Mouse (Mus musculus) adrenal gland, adult 18-20 months (tissue): ENCODE results near the gene Hist1h4a. TPM values are rescaled to one million over a fixed set of nuclear protein-coding genes. Genes with fewer than 3 reads are reported as not detected.

ENCODE experiments used
- DNase-seq, 2 experiments: peaks; one replicate each; pipeline ENCODE4 v3.0.0; 2021 to 2022; ENCODE audit warnings: low spot score in 2 of 2
- total RNA-seq, 2 experiments: library from RNA; stranded (reverse); gene quantifications; 1 replicate in 1 of 2; 2 replicates in 1 of 2; pipeline ENCODE4 v1.2.3; 2021

Hist1h4a gene
- total RNA-seq, 2 experiments from 2014 or later = 21.6 to 23.4 TPM

DNA sequence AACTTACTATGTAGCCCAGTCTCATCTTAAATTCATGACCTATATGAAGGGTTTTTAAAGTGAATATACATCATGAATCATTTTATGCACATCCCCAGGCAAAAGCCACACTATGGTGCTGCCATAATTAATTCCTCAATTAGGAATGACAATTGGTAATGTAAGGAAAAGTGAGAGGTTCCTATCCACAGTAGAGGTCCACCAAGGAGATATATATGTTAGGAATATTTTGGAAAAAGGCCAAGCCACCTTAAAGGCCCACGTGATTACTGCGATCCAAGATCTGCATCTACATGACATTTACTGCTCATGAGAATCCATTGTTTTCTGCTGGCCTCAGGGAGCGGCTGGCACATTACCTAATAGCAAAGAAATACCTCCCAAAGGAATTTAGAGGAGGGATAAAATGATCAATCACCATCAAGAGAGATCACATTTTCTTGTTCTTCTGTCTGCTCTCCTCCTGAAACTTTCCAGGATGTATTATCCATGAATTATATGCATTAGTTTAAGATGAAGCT, 1.7 kb downstream of the Hist1h4a start:
- no peak for DNase-seq

- DNase-seq = no peak
Measured at GRCm38 (mm10) chr13:23757921-23758320, 3.1 kb downstream of the Hist1h4a start.

DNA sequence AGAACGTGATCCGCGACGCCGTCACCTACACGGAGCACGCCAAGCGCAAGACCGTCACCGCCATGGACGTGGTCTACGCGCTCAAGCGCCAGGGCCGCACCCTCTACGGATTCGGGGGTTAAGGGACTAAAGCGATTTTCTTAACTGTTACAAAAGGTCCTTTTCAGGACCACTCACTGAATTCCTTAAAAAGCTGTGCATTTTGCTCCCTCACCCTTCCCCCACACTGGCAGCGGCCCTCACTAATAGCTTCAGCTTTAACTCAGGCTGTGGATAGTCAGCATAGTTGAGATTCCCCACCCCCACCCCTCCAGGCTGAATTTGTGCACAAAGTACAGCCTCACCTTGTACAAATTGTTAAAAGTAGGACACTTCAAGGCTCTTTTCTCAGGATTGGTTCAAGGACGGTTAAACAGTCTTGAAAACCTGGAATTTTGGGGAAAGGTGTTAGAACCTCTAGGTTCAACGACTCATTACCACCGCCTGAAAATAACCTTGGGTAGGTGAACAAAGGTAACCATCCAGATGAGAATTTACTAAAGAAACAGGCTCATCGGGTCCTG, 3.7 kb downstream of the Hist1h4a start:
- no peak for DNase-seq

DNA sequence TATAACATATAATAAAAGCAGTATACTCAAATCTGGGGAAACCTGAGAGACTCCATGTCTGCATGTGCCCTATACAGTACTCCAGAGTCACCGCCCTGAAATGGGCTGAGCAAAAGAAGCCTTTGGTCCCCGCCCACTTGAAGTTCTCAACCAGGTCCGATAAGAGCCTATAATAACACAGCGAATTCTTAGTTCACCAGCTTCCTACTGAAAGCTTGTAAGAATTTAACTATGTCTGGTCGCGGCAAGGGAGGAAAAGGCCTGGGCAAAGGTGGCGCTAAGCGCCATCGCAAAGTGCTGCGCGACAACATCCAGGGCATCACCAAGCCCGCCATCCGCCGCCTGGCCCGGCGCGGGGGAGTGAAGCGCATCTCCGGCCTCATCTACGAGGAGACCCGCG, 4.2 kb downstream of the Hist1h4a start, which contains the start of gene Hist1h4b:
Hist1h4b (plus strand) TSS at position 224 of the 400 bp plus-strand sequence.
- peak; percentile 72 for DNase-seq

DNA sequence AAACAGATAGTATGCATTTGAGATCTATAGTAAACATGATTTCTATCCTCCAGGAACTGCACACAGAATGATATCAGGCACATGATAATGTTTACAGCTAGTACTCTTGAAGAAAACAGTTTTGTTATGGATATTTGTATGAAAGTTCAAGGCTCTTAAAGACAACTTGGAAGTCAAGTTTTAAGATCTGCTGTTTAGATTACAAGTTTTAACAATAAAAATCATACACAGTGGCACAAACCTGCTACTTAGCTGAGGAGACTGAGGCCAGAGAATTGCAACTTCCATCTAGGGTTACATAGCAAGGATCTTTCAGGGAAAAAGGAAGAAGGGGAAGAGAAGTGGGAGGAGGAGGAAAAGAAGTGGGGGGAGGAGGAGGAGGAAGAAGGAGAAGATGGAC, 6.0 kb downstream of the Hist1h4a start:
- DNase-seq = no peak

GRCm38 (mm10) chr13:23753314-23754078, 7.5 kb downstream of the Hist1h4a start:
- DNase-seq = no peak

DNA sequence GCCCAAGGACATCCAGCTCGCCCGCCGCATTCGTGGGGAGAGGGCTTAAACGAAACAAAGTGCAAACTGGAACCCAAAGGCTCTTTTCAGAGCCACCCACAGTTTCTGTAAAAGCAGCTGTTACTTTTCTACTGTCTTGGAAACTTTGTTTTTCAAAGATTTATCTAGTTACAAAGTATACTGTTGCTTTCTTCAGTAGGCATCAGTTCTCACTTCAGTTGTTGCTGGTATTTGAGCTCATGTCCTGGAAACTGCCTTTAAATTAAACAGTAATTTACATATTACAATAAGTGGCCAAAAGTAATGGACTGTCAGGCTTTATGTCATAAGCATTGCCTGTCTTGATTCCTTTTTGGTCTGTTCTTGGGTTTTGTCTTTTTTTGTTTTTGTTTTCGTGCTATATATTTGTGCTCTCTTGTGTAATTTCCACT, 8.3 kb downstream of the Hist1h4a start:
- DNase-seq = no peak

DNA sequence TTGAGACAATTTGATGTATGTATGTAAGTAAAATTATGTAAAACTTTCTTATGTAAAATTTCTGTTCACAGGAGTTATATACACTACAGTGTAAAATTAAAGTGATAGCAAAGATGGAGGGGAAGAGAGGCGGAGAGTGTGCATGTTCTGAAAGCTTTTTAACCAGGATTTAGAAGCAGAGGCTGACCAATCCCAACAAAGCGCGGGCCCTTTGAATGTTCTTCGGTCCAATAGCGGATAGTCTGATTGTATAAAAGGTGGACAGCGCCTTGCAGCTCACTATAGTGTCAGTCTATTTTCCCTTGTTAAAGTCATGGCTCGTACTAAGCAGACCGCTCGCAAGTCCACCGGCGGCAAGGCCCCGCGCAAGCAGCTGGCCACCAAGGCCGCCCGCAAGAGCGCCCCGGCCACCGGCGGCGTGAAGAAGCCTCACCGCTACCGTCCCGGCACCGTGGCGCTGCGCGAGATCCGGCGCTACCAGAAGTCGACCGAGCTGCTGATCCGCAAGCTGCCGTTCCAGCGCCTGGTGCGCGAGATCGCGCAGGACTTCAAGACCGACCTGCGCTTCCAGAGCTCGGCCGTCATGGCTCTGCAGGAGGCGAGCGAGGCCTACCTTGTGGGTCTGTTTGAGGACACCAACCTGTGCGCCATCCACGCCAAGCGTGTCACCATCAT, 8.8 kb downstream of the Hist1h4a start, which contains the start of gene Hist1h3b:
Hist1h3b (plus strand) TSS at position 201 of the 675 bp plus-strand sequence.
- peak; percentile 72 to 77 for DNase-seq

DNA sequence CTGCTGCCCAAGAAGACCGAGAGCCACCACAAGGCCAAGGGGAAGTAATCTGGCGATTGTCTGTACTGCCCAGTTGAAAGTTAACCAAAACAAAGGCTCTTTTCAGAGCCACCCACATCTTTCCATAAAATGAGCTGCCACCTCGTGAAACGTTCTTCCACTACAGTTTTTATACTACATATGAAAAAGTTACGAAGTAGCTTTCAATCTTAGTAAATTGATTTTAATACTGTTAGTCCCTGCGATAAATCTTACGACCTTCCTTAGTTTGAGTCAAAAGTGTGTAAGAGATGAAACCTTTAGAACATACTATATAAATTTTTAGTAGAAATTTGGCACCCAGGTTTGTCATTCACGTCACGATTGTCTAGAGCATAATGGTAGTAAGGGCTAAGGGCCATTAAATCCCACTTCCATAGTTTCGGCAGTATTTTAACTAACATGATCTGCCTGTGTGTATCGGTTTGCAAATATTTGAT, 9.5 kb downstream of the Hist1h4a start:
- DNase-seq = no peak

DNA sequence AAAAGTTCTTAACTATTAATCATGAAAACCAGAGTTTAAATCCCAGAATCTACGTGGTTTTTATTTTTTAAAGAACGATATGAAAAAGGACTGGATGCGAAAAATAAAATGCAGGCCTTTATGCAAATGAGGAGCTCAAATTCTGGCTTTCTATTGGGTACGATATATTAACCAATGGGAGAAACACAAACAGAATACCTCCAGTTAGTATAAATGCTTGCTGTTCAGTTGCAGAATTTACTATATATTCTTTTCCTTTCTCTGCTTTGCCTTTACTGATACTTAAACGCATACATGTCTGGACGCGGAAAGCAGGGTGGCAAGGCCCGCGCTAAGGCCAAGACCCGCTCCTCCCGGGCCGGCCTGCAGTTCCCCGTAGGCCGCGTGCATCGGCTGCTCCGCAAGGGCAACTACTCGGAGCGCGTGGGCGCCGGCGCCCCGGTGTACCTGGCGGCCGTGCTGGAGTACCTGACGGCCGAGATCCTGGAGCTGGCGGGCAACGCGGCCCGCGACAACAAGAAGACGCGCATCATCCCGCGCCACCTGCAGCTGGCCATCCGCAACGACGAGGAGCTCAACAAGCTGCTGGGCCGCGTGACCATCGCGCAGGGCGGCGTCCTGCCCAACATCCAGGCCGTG, 10.1 kb downstream of the Hist1h4a start, which contains the start of gene Hist1h2ab:
Hist1h2ab (plus strand) TSS at position 288 of the 639 bp plus-strand sequence.
- DNase-seq = peak in 1 of 2 experiments; percentile 43

DNA sequence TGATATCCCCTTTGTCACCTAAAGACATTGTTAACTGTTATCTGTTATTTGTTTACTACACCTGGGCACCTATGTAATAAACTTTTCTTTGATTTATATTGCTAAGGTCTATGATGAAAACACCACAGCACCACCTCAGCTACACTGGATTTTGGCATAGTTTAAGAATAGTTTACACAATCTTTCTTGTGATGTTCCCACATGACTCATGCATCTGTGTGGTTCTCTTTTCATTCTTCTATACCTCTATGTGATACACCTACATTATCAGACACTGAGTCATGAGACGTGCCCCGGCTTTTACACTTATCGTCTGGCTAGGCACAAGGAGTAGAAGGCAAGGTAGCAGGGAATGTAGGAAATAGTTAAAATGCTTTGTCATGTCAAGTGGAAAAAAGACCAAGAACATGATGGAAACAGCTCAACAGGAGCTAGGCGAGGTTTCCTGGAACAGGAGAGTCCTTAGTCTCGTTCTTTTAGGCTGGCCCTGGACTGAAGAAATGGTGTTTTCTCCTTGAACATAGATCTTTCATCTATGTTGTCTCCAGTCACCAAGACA, 11.4 kb downstream of the Hist1h4a start:
- DNase-seq = no peak

DNA sequence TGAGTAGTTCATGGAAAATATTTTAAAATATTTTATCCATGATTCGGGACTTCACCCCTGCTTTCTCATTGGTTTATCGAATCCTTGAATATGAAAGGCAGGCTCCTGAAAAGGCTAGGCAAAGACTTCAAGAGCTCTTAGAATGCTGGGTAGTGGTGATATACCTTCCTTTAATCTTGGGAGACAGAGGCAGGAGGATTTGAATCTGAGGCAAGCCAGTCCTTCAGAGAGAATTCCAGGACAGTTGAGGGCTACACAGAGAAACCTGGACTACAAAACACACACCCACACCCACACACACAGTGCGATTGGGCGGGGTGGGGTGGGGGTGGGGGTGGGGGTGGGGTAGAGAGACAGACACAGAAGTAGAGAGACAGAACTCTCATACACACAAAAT, 13.1 kb downstream of the Hist1h4a start:
- no peak for DNase-seq

- DNase-seq = no peak
Measured at GRCm38 (mm10) chr13:23747081-23747891, 13.7 kb downstream of the Hist1h4a start.

DNA sequence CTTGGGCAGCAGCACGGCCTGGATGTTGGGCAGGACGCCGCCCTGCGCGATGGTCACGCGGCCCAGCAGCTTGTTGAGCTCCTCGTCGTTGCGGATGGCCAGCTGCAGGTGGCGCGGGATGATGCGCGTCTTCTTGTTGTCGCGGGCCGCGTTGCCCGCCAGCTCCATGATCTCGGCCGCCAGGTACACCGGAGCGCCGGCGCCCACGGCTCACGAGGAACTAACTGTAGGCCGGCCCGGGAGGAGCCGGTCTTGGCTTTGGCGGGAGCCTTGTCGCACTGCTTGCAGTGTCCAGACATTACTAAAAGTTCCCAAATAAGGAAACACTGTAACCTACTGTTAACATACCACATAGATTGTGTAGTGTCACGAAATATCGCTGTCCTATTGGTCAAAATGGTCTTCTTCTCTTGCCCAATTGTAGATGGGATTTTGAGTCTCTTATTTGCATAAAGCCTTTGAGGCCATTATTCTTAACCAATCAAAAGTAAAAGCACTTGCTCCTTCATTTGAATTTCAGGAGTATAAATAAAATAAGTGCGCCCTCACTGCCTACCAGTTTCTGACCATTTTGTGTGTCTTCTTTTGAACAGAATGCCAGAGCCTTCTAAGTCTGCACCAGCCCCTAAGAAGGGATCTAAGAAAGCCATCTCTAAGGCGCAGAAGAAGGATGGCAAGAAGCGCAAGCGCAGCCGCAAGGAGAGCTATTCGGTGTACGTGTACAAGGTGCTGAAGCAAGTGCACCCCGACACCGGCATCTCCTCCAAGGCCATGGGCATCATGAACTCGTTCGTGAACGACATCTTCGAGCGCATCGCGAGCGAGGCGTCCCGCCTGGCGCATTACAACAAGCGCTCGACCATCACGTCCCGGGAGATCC, 14.6 kb downstream of the Hist1h4a start, which contains the start of gene Hist1h2bb:
Hist1h2bb (plus strand) TSS at position 534 of the 880 bp plus-strand sequence.
- DNase-seq = peak; percentile 55 to 65

- peak; percentile 76 to 79 for DNase-seq
Measured at GRCm38 (mm10) chr13:23745381-23746161, 15.5 kb downstream of the Hist1h4a start, which contains the start of gene Hist1h3c. TSS of gene Hist1h3c (minus strand) at chr13:23745602.

GRCm38 (mm10) chr13:23744421-23745380, 16.3 kb downstream of the Hist1h4a start:
- DNase-seq = no peak

DNA sequence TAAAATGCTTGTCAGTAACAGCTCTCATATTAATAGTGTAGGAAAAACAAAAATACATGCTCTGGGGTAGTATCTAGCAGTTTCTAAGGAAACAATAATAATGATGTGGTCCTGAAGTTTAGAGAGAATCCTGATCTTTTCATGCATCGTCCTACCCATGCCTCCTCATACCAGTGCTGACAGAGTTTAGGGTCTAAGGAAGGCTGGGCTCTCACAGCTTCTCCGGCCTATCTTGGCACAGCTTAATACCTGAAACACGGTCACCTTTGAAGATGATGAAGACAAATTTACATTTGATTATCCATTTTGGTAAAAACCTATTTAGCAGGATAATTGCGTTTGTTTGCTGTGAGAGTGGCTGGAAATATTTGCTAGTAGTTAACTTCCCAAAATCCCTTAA, 17.1 kb downstream of the Hist1h4a start:
- DNase-seq = no peak
